Comparison of ENCODE assay signal across 24 mouse cellular contexts in genomic region chr14:20842629-20843028, GRCm38 (mm10). TPM values are rescaled to one million over a fixed set of nuclear protein-coding genes. Genes with fewer than 3 reads are reported as not detected.
DNase-seq lines count a peak whose midpoint lies in the region; ATAC-seq and TF ChIP-seq lines count a peak whose summit lies in the region.
"Had no signal": no experiment of that assay in that cellular context is flagged by ENCODE, and none has a peak within 500 bp of the region (broad histone marks: within the 10 kb centered on the region; RNA-seq: fewer than 3 reads in every experiment).

No protein-coding gene starts in this region.

- DNase-seq in kidney, adult 9 months: peak; percentile 44
- no peak for DNase-seq in kidney, adult 8-10 months
- peak; percentile 61 for DNase-seq in 416B (ENCODE audit: low read depth)
- DNase-seq in urinary bladder, postnatal 25 days (ENCODE audit: low spot score): no peak
- no peak for DNase-seq in right cerebral cortex, postnatal 10 days (ENCODE audit: low spot score in 2 of 2)
- DNase-seq: cerebellum, postnatal 14 days; forebrain, postnatal 0 days; heart, adult 2 months; heart, postnatal 4 days; kidney, postnatal 25 days; layer of hippocampus, adult 9-11 months; lung, postnatal 4 days; right cerebral cortex, adult 18-20 months; thymus, postnatal 4 days had no signal

- H3K4me3 ChIP-seq in bone marrow macrophage, adult 2 months (ENCODE audit: insufficient read depth, low read length): no peak overlapping the region; the same call in 1 of the 2 replicates
- H3K4me3 ChIP-seq: embryonic facial prominence, embryonic 15.5 days; forebrain, embryonic 10.5 days; heart, adult 2 months; heart, embryonic 15.5 days; hindbrain, embryonic 15.5 days; intestine, embryonic 15.5 days; midbrain, embryonic 12.5 days; neural tube, embryonic 13.5 days had no signal

- no peak for TF ChIP-seq CTCF in bone marrow macrophage, adult 2 months (IDR thresholded peaks at IDR 0.05; ENCODE audit: low read depth, low read length)

- H3K4me1 ChIP-seq in bone marrow macrophage, adult 2 months (ENCODE audit: control insufficient read depth, insufficient read depth, low read length): peaks cover 70% of the 10 kb centered on the region
- H3K4me1 ChIP-seq: hindbrain, embryonic 15.5 days; intestine, embryonic 15.5 days; midbrain, embryonic 12.5 days; neural tube, embryonic 13.5 days had no signal

- ATAC-seq in megakaryocyte, adult 5-6 weeks (ENCODE audit: poor library complexity, severe bottlenecking): peak; percentile 58
- ATAC-seq: forebrain, postnatal 0 days; intestine, embryonic 15.5 days had no signal

- peak overlapping the region; percentile 44 for H3K27ac ChIP-seq in bone marrow macrophage, adult 2 months (ENCODE audit: insufficient read depth, low read depth, low read length)
- H3K27ac ChIP-seq: embryonic facial prominence, embryonic 15.5 days; forebrain, embryonic 10.5 days; heart, adult 2 months; heart, embryonic 15.5 days; hindbrain, embryonic 15.5 days; intestine, embryonic 15.5 days; liver, embryonic 14.5 days; midbrain, embryonic 12.5 days; neural tube, embryonic 13.5 days had no signal

- no peak for TF ChIP-seq POLR2A in bone marrow macrophage, adult 2 months (IDR thresholded peaks at IDR 0.05; ENCODE audit: borderline replicate concordance, low read depth, low read length)

RNA-seq across cellular contexts. Expression of gene Plau, which starts 6.2 kb away (rescaled TPM):
- 16.7 and 18.6 TPM in 2 replicates for polyA plus RNA-seq in bone marrow macrophage, adult 2 months (2012; ENCODE audit: insufficient read depth, insufficient read length, missing spikeins)
- 7.0 and 9.5 TPM in 2 replicates for total RNA-seq in megakaryocyte, adult 5-6 weeks (2015)
- 16.8 and 17.1 TPM in 2 replicates for total RNA-seq in megakaryocyte, adult 5-6 weeks (2017)

RNA-seq across cellular contexts. Expression of gene Camk2g, which starts 48.7 kb away (rescaled TPM):
- 18.2 and 24.6 TPM in 2 replicates for polyA plus RNA-seq in bone marrow macrophage, adult 2 months (2012; ENCODE audit: insufficient read depth, insufficient read length, missing spikeins)
- 24.0 and 24.3 TPM in 2 replicates for total RNA-seq in megakaryocyte, adult 5-6 weeks (2015)
- 50.1 and 61.1 TPM in 2 replicates for total RNA-seq in megakaryocyte, adult 5-6 weeks (2017)

Comparison
In these comparisons a context has a peak if more than half of its experiments do, and no peak if none do; other contexts are left out.
1. DNase-seq: peak in kidney, adult 9 months (single experiment) and 416B (single experiment); none in kidney, adult 8-10 months (0 of 2), urinary bladder, postnatal 25 days (single experiment) and right cerebral cortex, postnatal 10 days (0 of 2).